Mouse (Mus musculus): ENCODE measurements at regions not wholly inside any gene's neighbourhood (a gene's known extent, or its start where the extent isn't known, plus 50 kb on each side); places are given as distances from the start of the nearest gene placed in this dataset.

DNA sequence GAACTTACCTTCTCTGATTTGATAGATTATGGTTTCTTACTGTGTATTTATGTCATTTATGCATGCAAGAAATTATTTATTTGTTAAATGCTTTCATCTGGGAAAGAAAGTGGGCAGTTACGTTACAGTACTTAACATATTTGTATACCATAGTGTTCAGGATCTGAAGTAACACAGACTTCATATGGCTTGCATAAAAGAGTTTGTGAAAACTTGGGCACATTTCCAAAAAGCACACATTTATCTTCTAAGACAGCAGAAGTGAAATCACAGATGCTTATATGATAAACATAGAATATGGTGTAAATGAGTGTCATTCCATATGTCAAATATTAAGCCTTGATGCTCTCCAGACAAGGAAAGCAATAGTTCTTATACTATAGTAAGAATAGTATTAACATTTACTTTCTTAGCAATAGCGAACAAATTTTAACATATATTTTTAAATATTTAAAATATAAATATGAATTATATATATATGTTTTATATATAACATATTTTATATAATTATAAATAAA lies 4549.1 kb upstream of the Gm7489 start:
- H3K4me3 ChIP-seq (ENCODE audit: low read length): no peak overlapping the region
- whole genome bisulfite sequencing: 83% methylated on average over 2 of the region's 2 CpGs
- no peak for ATAC-seq
- no peaks in the 10 kb centered on the region for H3K9me3 ChIP-seq (ENCODE audit: low read length)
- DNase-seq (ENCODE audit: low spot score): no peak
- H3K9ac ChIP-seq (replicated peaks; ENCODE audit: low read length): no peak overlapping the region
- no peaks in the 10 kb centered on the region for H3K4me1 ChIP-seq (ENCODE audit: insufficient read depth, low read length)
- no peak overlapping the region for H3K4me2 ChIP-seq (ENCODE audit: low read depth, low read length)
- H3K36me3 ChIP-seq (ENCODE audit: insufficient read depth, low read length): no peaks in the 10 kb centered on the region
- H3K27me3 ChIP-seq (ENCODE audit: insufficient read depth, low read length): no peaks in the 10 kb centered on the region
- no peak overlapping the region for H3K27ac ChIP-seq
- no peak for TF ChIP-seq CTCF (IDR thresholded peaks at IDR 0.05; ENCODE audit: low read depth)

DNA sequence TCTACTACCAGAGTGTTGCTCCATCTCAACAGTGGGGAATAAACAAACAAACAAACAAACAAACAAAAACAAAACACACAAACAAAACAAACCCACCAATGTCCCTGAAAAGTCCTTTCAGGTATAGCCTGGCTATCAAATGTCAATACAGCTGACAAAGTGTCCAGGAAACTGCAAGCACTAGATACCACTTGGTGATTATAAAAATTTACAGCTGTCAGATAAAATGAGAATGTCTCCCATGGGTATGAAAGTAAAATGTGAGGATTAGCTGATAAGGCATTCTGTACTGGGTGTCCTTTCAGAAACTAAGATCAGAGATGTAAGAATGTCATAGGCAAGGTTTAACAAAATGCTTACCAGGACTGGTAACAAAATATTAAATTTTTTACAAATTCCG lies 4537.7 kb upstream of the Gm7489 start:
- WGBS: 93% methylated on average over 1 of the region's 1 CpGs
- Histone ChIP-seq H3K36me3 (ENCODE audit: insufficient read depth, low read length) (no peaks in the 10 kb centered on the region), H3K4me1 (ENCODE audit: insufficient read depth, low read length) (no peaks in the 10 kb centered on the region), H3K4me2 (ENCODE audit: low read depth, low read length) (no peak overlapping the region), H3K9me3 (ENCODE audit: low read length) (no peaks in the 10 kb centered on the region), H3K4me3 (ENCODE audit: low read length) (no peak overlapping the region), H3K27me3 (ENCODE audit: insufficient read depth, low read length) (no peaks in the 10 kb centered on the region), H3K27ac (no peak overlapping the region), H3K9ac (replicated peaks; ENCODE audit: low read length) (no peak overlapping the region)
- DNase-seq (ENCODE audit: low spot score) (no peak), ATAC-seq (no peak)
- TF ChIP-seq CTCF (IDR thresholded peaks at IDR 0.05; ENCODE audit: low read depth): no peak

- Histone ChIP-seq H3K9ac (replicated peaks; ENCODE audit: low read length) (no peak overlapping the region), H3K9me3 (ENCODE audit: low read length) (no peaks in the 10 kb centered on the region), H3K27me3 (ENCODE audit: insufficient read depth, low read length) (no peaks in the 10 kb centered on the region), H3K27ac (no peak overlapping the region), H3K36me3 (ENCODE audit: insufficient read depth, low read length) (no peaks in the 10 kb centered on the region), H3K4me3 (ENCODE audit: low read length) (no peak overlapping the region), H3K4me1 (ENCODE audit: insufficient read depth, low read length) (no peaks in the 10 kb centered on the region), H3K4me2 (ENCODE audit: low read depth, low read length) (no peak overlapping the region)
- no peak for ATAC-seq
- DNase-seq (ENCODE audit: low spot score): no peak
- WGBS: 68% methylated on average over 2 of the region's 2 CpGs
- no peak for TF ChIP-seq CTCF (IDR thresholded peaks at IDR 0.05; ENCODE audit: low read depth)
These were observed 4528.6 kb upstream of the Gm7489 start for GRCm38 (mm10) chr15:49356107-49356506.

DNA sequence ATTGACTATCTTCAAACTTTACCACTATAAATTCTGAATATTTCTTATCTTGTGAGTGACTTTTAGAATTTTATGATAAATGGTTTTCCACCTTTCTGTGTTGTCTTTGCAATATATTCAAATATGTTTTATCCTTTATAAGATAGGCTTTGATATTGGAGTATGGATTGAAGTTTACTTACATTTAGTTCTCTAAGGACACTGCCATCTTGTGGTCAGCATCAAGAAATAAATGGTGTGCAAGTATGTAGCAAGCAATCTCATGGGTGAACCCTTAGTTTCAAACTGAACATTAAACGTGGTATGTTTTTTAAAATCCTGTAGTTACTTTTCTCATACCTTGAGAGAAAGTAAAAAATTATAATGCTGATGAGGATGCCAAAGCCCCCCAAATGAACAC lies 4488.7 kb upstream of the Gm7489 start:
- Histone ChIP-seq H3K9ac (replicated peaks; ENCODE audit: low read length) (no peak overlapping the region), H3K36me3 (ENCODE audit: insufficient read depth, low read length) (no peaks in the 10 kb centered on the region), H3K4me3 (ENCODE audit: low read length) (no peak overlapping the region), H3K4me2 (ENCODE audit: low read depth, low read length) (no peak overlapping the region), H3K4me1 (ENCODE audit: insufficient read depth, low read length) (no peaks in the 10 kb centered on the region), H3K27ac (no peak overlapping the region), H3K9me3 (ENCODE audit: low read length) (no peaks in the 10 kb centered on the region), H3K27me3 (ENCODE audit: insufficient read depth, low read length) (no peaks in the 10 kb centered on the region)
- ATAC-seq (no peak), DNase-seq (ENCODE audit: low spot score) (peak; percentile 42)
- peak; percentile 46 for TF ChIP-seq CTCF (IDR thresholded peaks at IDR 0.05; ENCODE audit: low read depth)
- WGBS: 38% methylated on average over 1 of the region's 1 CpGs

GRCm38 (mm10) chr15:49413665-49414064 lies 4471.0 kb upstream of the Gm7489 start:
- TF ChIP-seq CTCF (IDR thresholded peaks at IDR 0.05; ENCODE audit: low read depth): no peak
- Histone ChIP-seq H3K9ac (replicated peaks; ENCODE audit: low read length) (no peak overlapping the region), H3K9me3 (ENCODE audit: low read length) (no peaks in the 10 kb centered on the region), H3K36me3 (ENCODE audit: insufficient read depth, low read length) (no peaks in the 10 kb centered on the region), H3K4me3 (ENCODE audit: low read length) (no peak overlapping the region), H3K27me3 (ENCODE audit: insufficient read depth, low read length) (no peaks in the 10 kb centered on the region), H3K4me2 (ENCODE audit: low read depth, low read length) (no peak overlapping the region), H3K27ac (no peak overlapping the region), H3K4me1 (ENCODE audit: insufficient read depth, low read length) (no peaks in the 10 kb centered on the region)
- DNase-seq (ENCODE audit: low spot score) (no peak), ATAC-seq (no peak)

DNA sequence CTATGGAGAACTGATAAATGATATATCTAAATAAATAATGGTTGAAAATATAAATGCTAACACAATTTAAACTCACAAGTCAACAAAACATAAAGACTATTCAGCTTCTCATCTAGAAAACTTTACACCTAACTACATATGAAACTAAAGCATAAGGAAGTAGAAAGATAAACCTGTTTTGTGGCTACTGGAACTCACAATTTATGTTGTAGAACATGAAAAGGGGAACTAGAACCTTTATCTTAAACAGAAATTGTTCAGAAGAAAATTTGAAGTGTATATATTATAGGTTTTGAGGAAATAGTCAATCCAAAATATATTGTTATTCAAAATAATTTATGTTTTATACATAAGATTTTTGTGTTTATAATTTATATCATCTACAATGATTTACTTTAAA lies 4433.4 kb upstream of the Gm7489 start:
- ATAC-seq: no peak
- H3K4me1 ChIP-seq (ENCODE audit: insufficient read depth, low read length): no peaks in the 10 kb centered on the region
- no peak overlapping the region for H3K27ac ChIP-seq
- no peaks in the 10 kb centered on the region for H3K36me3 ChIP-seq (ENCODE audit: insufficient read depth, low read length)
- no peak overlapping the region for H3K4me3 ChIP-seq (ENCODE audit: low read length)
- no peak for TF ChIP-seq CTCF (IDR thresholded peaks at IDR 0.05; ENCODE audit: low read depth)
- DNase-seq (ENCODE audit: low spot score): no peak
- no peak overlapping the region for H3K9ac ChIP-seq (replicated peaks; ENCODE audit: low read length)
- H3K27me3 ChIP-seq (ENCODE audit: insufficient read depth, low read length): no peaks in the 10 kb centered on the region
- H3K4me2 ChIP-seq (ENCODE audit: low read depth, low read length): no peak overlapping the region
- H3K9me3 ChIP-seq (ENCODE audit: low read length): no peaks in the 10 kb centered on the region

GRCm38 (mm10) chr15:49484582-49484981 lies 4400.1 kb upstream of the Gm7489 start:
- Histone ChIP-seq H3K27ac (no peak overlapping the region), H3K9me3 (ENCODE audit: low read length) (no peaks in the 10 kb centered on the region), H3K27me3 (ENCODE audit: insufficient read depth, low read length) (no peaks in the 10 kb centered on the region), H3K4me2 (ENCODE audit: low read depth, low read length) (no peak overlapping the region), H3K4me1 (ENCODE audit: insufficient read depth, low read length) (no peaks in the 10 kb centered on the region), H3K9ac (replicated peaks; ENCODE audit: low read length) (no peak overlapping the region), H3K4me3 (ENCODE audit: low read length) (no peak overlapping the region), H3K36me3 (ENCODE audit: insufficient read depth, low read length) (no peaks in the 10 kb centered on the region)
- peak; percentile 5 for DNase-seq (ENCODE audit: low spot score)
- no peak for ATAC-seq
- no peak for TF ChIP-seq CTCF (IDR thresholded peaks at IDR 0.05; ENCODE audit: low read depth)
